Mouse (Mus musculus) liver (tissue): ENCODE data around the gene Znrf4.

Experiments used
- DNase-seq: peaks from one replicate; pipeline ENCODE4 v3.0.0-alpha.2; 2020; ENCODE audit warnings: mixed read lengths

The Znrf4 gene

GRCm38 (mm10) chr17:56487441-56487888, 24.8 kb downstream of the Znrf4 start:
- no peak for DNase-seq

DNA sequence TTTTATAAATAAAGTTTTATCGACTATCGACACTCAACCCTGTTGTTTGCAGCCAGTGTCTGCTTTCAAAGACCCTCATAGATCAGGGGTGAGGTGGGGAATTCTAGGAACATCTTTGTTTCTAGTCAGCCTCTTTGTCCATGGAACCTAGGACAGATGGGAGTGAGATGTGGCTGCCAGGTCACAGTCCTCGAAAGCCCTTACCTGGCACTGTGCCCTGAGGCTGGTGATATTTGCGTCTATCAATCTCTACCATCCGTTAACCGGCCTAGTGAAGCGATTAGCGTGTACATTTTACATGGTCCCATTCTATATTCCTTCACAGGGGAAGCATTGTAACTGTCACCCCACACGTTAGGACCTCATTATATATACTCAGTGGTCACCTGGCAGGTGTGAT, 26.3 kb downstream of the Znrf4 start:
- no peak for DNase-seq

- DNase-seq, result no peak
Measured at GRCm38 (mm10) chr17:56485118-56485517, 27.1 kb downstream of the Znrf4 start.

DNA sequence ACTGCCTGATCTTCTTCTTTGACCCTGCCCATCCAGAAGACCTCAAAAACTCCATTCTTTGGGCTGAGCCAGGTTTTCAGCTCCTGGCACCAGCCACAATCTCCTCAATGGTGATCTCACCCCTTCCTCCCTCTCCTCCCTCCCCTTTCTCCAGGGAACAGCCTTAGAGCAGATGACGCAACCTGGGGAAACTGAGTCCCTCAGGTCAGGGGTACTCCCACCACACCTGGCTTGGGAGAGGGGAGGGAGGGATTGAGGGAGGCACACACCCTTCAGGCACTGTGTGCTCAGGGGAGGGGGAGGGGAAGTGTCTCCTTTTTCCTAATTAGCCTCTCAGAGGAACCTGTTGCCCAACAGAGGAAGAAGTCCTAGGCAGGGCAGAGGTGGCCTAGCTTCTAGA, 29.6 kb downstream of the Znrf4 start:
- DNase-seq, result no peak

- peak; percentile 68 for DNase-seq
Measured at GRCm38 (mm10) chr17:56479358-56479757, 32.9 kb downstream of the Znrf4 start.

DNA sequence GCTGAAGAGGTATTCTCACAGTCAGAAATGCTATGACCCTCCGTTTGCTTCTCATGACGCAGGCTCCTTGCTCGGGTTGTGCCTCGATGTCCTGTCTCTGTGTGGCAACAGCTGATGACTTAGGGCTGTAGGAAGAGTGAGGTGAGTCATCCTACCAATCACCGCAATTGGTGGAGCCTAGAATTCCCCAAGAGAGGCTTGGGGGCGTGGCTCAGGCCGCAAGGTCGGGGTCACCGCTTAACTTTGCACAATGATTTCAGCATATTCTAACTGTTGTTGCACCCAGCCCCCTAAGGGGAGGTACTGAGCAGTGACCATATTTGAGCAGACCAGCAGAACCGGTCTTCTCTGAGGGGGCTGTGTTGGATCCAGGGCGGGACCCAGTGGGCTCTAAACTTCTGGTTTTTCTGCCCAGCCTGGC, 34.0 kb downstream of the Znrf4 start:
- no peak for DNase-seq

- no peak for DNase-seq
Measured at GRCm38 (mm10) chr17:56477191-56477818, 34.9 kb downstream of the Znrf4 start.

DNA sequence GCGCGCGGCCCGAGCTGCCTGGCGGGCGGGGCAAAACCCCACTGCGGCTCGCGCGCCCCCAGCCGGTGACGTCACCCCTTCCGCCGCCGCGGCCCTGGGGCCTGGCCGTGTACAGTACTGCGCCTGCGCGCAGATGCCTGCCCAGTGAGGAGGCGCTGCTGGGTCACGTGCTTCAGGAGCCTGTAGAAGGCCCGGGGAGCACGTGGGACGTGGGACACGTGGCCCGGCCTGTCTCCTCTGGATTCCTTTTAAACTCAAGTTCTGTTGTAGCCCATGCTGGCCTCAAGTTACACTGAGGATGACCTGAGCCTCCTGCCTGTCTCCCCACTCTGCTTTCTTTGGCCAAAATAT, 35.9 kb downstream of the Znrf4 start, which contains the start of gene Ptprs:
Ptprs (minus strand) TSS at position 82 of the 351 bp plus-strand sequence.
- peak; percentile 85 for DNase-seq

- no peak for DNase-seq
Measured at GRCm38 (mm10) chr17:56475584-56476401, 36.4 kb downstream of the Znrf4 start.

DNA sequence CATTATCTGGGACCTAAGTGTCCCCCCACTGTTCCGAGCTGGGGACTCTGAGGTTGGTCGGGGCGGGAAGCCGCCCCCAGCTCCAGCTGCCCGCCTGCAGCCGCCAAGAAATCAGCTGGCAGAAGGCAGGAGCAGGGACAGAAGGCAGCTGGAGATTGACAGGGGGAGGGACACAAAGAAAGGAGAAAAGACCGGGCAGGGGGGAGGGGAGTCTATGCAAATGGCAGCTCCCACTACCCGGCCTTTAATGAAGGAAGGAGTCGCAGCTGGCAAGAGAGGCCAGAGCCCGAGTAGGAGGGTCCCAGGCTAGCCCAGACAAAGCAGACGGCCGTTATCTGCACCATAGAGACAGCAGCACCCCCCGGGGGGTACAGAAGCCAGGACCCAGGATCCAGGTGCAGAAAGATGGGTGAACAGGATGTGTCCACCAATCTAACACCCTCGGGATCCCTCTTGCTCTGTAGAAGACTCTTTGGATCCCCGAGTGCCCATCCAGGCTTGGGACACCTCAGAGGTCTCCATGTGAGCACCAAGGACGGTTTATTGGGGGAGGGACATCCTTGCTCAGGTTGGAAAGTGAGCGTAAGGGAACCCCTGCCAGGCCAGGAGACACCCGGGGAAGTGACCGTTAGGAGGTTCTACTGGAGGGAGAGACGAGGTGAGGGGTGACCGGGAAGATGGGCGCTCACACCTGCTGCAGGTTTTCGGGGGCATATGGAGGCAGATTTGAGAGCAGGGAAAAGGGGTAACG, 37.2 kb downstream of the Znrf4 start:
- no peak for DNase-seq

GRCm38 (mm10) chr17:56474311-56474830, 37.9 kb downstream of the Znrf4 start:
- DNase-seq, result no peak

DNA sequence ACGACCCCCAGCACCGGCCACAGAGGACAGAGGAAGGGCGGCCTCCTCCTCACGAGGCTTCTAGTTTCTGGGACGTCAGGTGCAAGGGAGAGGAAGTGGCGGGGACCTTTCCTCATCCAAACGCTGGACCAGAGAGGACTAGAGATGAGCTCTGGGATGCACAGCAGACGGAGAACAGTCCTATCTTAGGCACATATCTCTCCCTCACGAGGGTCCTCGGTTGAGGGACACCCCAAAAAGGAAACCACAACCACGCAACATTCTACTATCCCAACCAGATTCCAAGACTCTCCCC, 38.7 kb downstream of the Znrf4 start:
- DNase-seq, result no peak

- DNase-seq, result peak; percentile 46
Measured at GRCm38 (mm10) chr17:56472733-56473610, 39.3 kb downstream of the Znrf4 start.

DNA sequence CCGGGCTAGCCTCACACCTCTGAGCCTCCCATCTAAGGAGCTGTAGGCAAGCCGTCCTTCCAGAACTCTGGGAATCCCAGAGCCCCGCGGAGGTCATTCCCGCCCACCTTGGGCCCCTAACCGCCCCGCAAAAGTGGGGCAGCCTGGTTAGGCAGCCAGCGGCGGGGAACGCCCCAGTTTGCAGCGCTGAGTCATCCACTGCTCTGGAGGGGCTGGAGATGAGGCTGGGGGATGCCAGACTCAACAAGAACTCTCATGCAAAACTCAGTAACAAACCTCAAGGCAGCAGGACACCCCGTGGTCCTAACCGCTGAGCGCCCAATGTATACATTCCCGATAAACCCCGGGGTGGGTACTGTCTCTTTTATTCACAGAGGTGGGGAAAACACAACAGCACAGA, 40.1 kb downstream of the Znrf4 start:
- no peak for DNase-seq

GRCm38 (mm10) chr17:56471136-56471535, 41.1 kb downstream of the Znrf4 start:
- no peak for DNase-seq

DNA sequence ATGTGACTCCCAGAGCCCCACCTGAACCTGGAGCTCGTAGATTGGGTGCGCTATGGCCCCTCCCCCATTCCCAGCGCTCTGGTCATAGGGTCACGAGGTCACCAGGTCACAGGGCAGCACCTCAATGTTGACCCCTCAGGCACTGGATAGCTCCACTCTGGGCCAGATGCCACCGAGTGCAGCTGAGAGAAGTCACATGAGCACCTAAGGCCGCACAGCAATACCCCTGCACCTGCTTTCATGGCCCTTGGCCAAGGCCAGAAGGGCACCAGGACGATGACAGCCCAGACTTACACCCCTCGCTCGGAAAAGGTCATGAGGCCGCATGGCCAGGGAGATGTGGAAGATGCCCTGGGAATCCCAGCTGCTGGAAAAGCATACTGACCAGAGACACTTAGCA, 41.7 kb downstream of the Znrf4 start:
- peak; percentile 55 for DNase-seq

- DNase-seq, result peak; percentile 38
Measured at GRCm38 (mm10) chr17:56470001-56470436, 42.2 kb downstream of the Znrf4 start.

GRCm38 (mm10) chr17:56469275-56469674, 43.0 kb downstream of the Znrf4 start:
- no peak for DNase-seq

GRCm38 (mm10) chr17:56468870-56469269, 43.4 kb downstream of the Znrf4 start:
- DNase-seq, result no peak

DNA sequence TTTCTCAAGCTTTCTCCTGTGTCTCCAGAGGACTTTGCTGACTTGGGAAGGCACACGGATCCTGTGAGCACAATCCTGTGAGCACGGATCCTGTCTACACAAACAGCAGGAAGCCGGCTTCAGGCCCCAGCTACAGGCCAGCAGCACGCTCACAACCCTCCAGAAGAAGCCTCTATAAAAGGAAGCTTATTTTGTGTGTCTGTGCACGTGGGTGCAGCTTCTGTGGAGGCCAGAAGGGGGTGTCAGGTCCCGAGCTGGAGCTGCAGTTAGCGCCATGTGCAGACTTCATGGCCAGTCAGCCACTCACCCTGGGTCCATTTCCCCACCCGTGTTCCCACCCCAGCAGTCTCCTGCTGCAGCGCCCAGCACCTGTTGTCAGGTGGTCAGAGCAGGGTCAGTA, 43.9 kb downstream of the Znrf4 start:
- DNase-seq, result no peak

GRCm38 (mm10) chr17:56467456-56467884, 44.8 kb downstream of the Znrf4 start:
- DNase-seq, result no peak

DNA sequence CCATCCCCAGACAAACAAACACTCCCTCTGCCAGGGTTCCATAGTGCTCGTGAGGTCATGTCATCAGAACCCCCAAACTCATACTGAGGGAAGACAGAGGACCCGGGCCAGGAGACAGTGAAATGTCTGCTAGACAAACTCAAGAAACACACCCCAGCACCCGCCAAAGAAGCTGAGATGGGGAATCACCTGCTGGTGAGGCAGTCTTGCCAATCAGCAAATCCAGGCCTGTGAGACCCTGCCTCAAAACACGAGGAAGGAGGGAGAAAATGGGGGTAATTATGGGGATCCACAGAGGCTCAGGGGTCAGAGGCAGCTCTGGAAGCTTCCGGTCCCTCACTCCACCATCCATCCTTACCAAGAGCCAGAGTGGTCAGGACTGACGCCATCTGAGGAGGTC, 45.5 kb downstream of the Znrf4 start:
- no peak for DNase-seq
